Mouse (Mus musculus): ENCODE results near the gene Rasgrp4.
"Not testable (repeated sequence)": the region's sequence is repeated elsewhere in the genome, so short reads cannot be mapped to it uniquely, and the experiment has no call there.

Gene Rasgrp4

GRCm38 (mm10) chr7:29178106-29178505 lies 43.5 kb downstream of the Rasgrp4 start:
- no peak for DNase-seq (ENCODE audit: low spot score in 2 of 2)

- DNase-seq (ENCODE audit: low spot score in 2 of 2), result no peak
Measured at GRCm38 (mm10) chr7:29179323-29179722, 44.7 kb downstream of the Rasgrp4 start.

- peak; percentile 91 to 96 for DNase-seq (ENCODE audit: low spot score in 2 of 2)
Measured at GRCm38 (mm10) chr7:29180077-29180853, 45.6 kb downstream of the Rasgrp4 start, which contains the start of gene Psmd8. Gene Psmd8, minus strand, starts transcription at chr7:29180701.

GRCm38 (mm10) chr7:29180854-29181236 lies 46.2 kb downstream of the Rasgrp4 start:
- no peak for DNase-seq (ENCODE audit: low spot score in 2 of 2)

GRCm38 (mm10) chr7:29181323-29181722 lies 46.7 kb downstream of the Rasgrp4 start:
- DNase-seq (ENCODE audit: low spot score in 2 of 2), result not testable (repeated sequence)

GRCm38 (mm10) chr7:29194230-29194629 lies 59.6 kb downstream of the Rasgrp4 start:
- not testable (repeated sequence) for DNase-seq (ENCODE audit: low spot score in 2 of 2)

GRCm38 (mm10) chr7:29202577-29202976 lies 67.9 kb downstream of the Rasgrp4 start:
- DNase-seq (ENCODE audit: low spot score in 2 of 2), result no peak
